ENCODE assay signal across 10 mouse cellular contexts in the genomic region with DNA sequence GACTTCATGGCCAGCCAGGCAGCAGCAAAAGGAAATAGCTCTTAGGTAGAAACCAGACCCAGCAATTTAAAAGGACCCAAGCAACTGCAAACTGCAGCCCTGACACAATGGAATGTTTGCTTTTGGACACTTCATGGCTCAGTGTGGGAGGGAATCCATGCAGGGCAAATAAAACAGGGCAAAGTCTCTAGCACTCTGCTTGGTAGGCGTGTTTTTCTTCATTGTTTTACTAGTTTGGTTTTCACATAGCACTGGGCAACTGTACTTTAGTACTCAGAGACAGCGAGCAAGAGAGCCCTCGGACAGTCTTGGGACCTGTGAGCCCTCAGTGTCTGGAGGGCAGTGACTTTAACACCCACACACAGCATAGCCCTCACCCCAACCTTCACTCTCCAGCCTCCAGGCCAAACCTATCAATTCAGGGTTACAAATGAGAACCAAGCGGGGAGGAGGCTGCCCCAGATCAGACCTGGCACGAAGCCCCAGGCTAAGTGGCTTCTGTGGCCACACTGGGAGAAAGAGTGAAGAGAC. TPM values are rescaled to one million over a fixed set of nuclear protein-coding genes. Genes with fewer than 3 reads are reported as not detected.
DNase-seq lines count a peak whose midpoint lies in the region; ATAC-seq and TF ChIP-seq lines count a peak whose summit lies in the region.
"Had no signal": no experiment of that assay in that cellular context is flagged by ENCODE, and none has a peak within 500 bp of the region (broad histone marks: within the 10 kb centered on the region; RNA-seq: fewer than 3 reads in every experiment).

No protein-coding gene starts in this region.

- ATAC-seq in hindbrain, embryonic 11.5 days (ENCODE audit: low FRiP score): no peak
- ATAC-seq in limb, embryonic 12.5 days (ENCODE audit: insufficient number of reproducible peaks, insufficient read depth, low FRiP score, low TSS enrichment, low read depth): 0 out of 2 replicates have a peak, but pooled peaks have one; percentile 40
- no peak for ATAC-seq in midbrain, embryonic 14.5 days (ENCODE audit: low FRiP score, low TSS enrichment)

- TF ChIP-seq POLR2A in heart, adult 2 months (IDR thresholded peaks at IDR 0.05; ENCODE audit: insufficient read depth, low read depth, low read length): no peak

- intact Hi-C loops in heart, adult 2 months (cut with DNase I): loop anchor here (10.0 kb wide), 1 partner anchor 663 kb away; a partner anchor contains a TSS

- peaks cover 12% of the 10 kb centered on the region for H3K36me3 ChIP-seq in heart, embryonic 10.5 days
- H3K36me3 ChIP-seq in heart, adult 2 months (ENCODE audit: control insufficient read depth, insufficient read depth, low read length): peaks cover 6% of the 10 kb centered on the region
- H3K36me3 ChIP-seq in hindbrain, embryonic 11.5 days (ENCODE audit: control insufficient read depth, insufficient read depth, low read length): no peaks in the 10 kb centered on the region
- H3K36me3 ChIP-seq in limb, embryonic 12.5 days: peaks cover 13% of the 10 kb centered on the region
- H3K36me3 ChIP-seq in midbrain, embryonic 14.5 days (ENCODE audit: control insufficient read depth, insufficient read depth, low read length): no peaks in the 10 kb centered on the region

- H3K9me3 ChIP-seq in heart, embryonic 10.5 days: no peaks in the 10 kb centered on the region
- no peaks in the 10 kb centered on the region for H3K9me3 ChIP-seq in hindbrain, embryonic 11.5 days (ENCODE audit: control insufficient read depth, low read length)
- no peaks in the 10 kb centered on the region for H3K9me3 ChIP-seq in limb, embryonic 12.5 days
- H3K9me3 ChIP-seq in midbrain, embryonic 14.5 days (ENCODE audit: control insufficient read depth, low read length): no peaks in the 10 kb centered on the region

- DNase-seq in heart, embryonic 10.5 days (ENCODE audit: low spot score): no peak
- no peak for DNase-seq in heart, adult 2 months
- DNase-seq in hindbrain, embryonic 11.5 days (ENCODE audit: low spot score): no peak
- no peak for DNase-seq in midbrain, embryonic 14.5 days
- no peak for DNase-seq in left cerebral cortex, adult 8-10 months (ENCODE audit: low spot score in 2 of 2)
- DNase-seq in thymus, postnatal 4 days: no peak
- DNase-seq in right cerebral cortex, adult 2 months (ENCODE audit: low spot score in 2 of 2): no peak

- peaks cover 63% of the 10 kb centered on the region for H3K4me1 ChIP-seq in heart, embryonic 10.5 days
- peaks cover 36% of the 10 kb centered on the region for H3K4me1 ChIP-seq in heart, adult 2 months (ENCODE audit: control insufficient read depth, insufficient read depth, low read length)
- peaks cover 14% of the 10 kb centered on the region for H3K4me1 ChIP-seq in hindbrain, embryonic 11.5 days (replicated peaks; ENCODE audit: control insufficient read depth, insufficient read depth, low read length)
- peaks cover 61% of the 10 kb centered on the region for H3K4me1 ChIP-seq in limb, embryonic 12.5 days (replicated peaks)
- H3K4me1 ChIP-seq in midbrain, embryonic 14.5 days (ENCODE audit: control insufficient read depth, insufficient read depth, low read length): peaks cover 25% of the 10 kb centered on the region

- H3K4me2 ChIP-seq in hindbrain, embryonic 11.5 days (replicated peaks; ENCODE audit: low read depth, low read length): no peak overlapping the region
- peak overlapping the region; percentile 27 for H3K4me2 ChIP-seq in limb, embryonic 12.5 days
- no peak overlapping the region for H3K4me2 ChIP-seq in midbrain, embryonic 14.5 days (ENCODE audit: low read length)

- no peak overlapping the region for H3K9ac ChIP-seq in heart, adult 2 months (ENCODE audit: low read depth, low read length)
- H3K9ac ChIP-seq in hindbrain, embryonic 11.5 days (ENCODE audit: low read depth, low read length): no peak overlapping the region
- H3K9ac ChIP-seq in limb, embryonic 12.5 days (replicated peaks): no peak overlapping the region
- H3K9ac ChIP-seq in midbrain, embryonic 14.5 days (replicated peaks; ENCODE audit: low read length): no peak overlapping the region

- H3K4me3 ChIP-seq in heart, embryonic 10.5 days: no peak overlapping the region
- H3K4me3 ChIP-seq in heart, adult 2 months: no peak overlapping the region
- no peak overlapping the region for H3K4me3 ChIP-seq in hindbrain, embryonic 11.5 days (ENCODE audit: low read depth, low read length)
- no peak overlapping the region for H3K4me3 ChIP-seq in limb, embryonic 12.5 days (replicated peaks)
- H3K4me3 ChIP-seq in midbrain, embryonic 14.5 days (replicated peaks; ENCODE audit: low read depth, low read length): no peak overlapping the region
- H3K4me3 ChIP-seq: myocyte had no signal

- peak overlapping the region; percentile 43; the same call in 1 of the 2 replicates for H3K27ac ChIP-seq in heart, embryonic 10.5 days
- no peak overlapping the region for H3K27ac ChIP-seq in heart, adult 2 months
- H3K27ac ChIP-seq in hindbrain, embryonic 11.5 days (ENCODE audit: low read depth, low read length): peak overlapping the region; percentile 36; the same call in 1 of the 2 replicates
- peak overlapping the region; percentile 89 for H3K27ac ChIP-seq in limb, embryonic 12.5 days
- H3K27ac ChIP-seq in midbrain, embryonic 14.5 days (replicated peaks; ENCODE audit: low read depth, low read length): peak overlapping the region; percentile 34; the same call in 1 of the 2 replicates

- 73% methylated on average over 5 of the region's 5 CpGs for WGBS in heart, embryonic 10.5 days
- WGBS in heart, adult 2 months: 33% methylated on average over 5 of the region's 5 CpGs
- WGBS in hindbrain, embryonic 11.5 days: 63% methylated on average over 5 of the region's 5 CpGs
- 52% methylated on average over 5 of the region's 5 CpGs for WGBS in limb, embryonic 12.5 days
- WGBS in midbrain, embryonic 14.5 days: 74% methylated on average over 5 of the region's 5 CpGs

- peaks cover 6% of the 10 kb centered on the region for H3K79me2 ChIP-seq in heart, adult 2 months (replicated peaks; ENCODE audit: control insufficient read depth, insufficient read depth, low read length)

- no peak for TF ChIP-seq CTCF in heart, adult 2 months (IDR thresholded peaks at IDR 0.05)

- H3K27me3 ChIP-seq in heart, embryonic 10.5 days (ENCODE audit: insufficient read depth, poor library complexity, severe bottlenecking): no peaks in the 10 kb centered on the region
- H3K27me3 ChIP-seq in heart, adult 2 months (ENCODE audit: control insufficient read depth, insufficient read depth, low read length): no peaks in the 10 kb centered on the region
- H3K27me3 ChIP-seq in hindbrain, embryonic 11.5 days (ENCODE audit: control insufficient read depth, insufficient read depth, low read length): no peaks in the 10 kb centered on the region
- no peaks in the 10 kb centered on the region for H3K27me3 ChIP-seq in limb, embryonic 12.5 days
- H3K27me3 ChIP-seq in midbrain, embryonic 14.5 days (ENCODE audit: control insufficient read depth, insufficient read depth, low read length): no peaks in the 10 kb centered on the region

- no peak for TF ChIP-seq EP300 in heart, adult 2 months (IDR thresholded peaks at IDR 0.05; ENCODE audit: insufficient read depth, low read depth, low read length)

RNA-seq across cellular contexts. Expression of a gene that starts 8.0 kb away (rescaled TPM):
- 36.6 and 39.0 TPM in 2 replicates for polyA plus RNA-seq in heart, embryonic 10.5 days (2016; fragmentation: Nextera tagmentation; extraction: Ambion mirVana)
- 100 to 1,000 TPM in 1 of 2 experiments, 10 to 100 TPM in 1; 90.0 to 106 TPM for total RNA-seq in heart, adult 2 months (2021)
- polyA plus RNA-seq in heart, adult 2 months (2012; rRNA removed): 32.1 and 33.1 TPM in 2 replicates
- 35.5 and 35.7 TPM in 2 replicates for polyA plus RNA-seq in hindbrain, embryonic 11.5 days (2014; fragmentation: Nextera tagmentation; extraction: Ambion mirVana)
- 34.2 and 34.5 TPM in 2 replicates for polyA plus RNA-seq in limb, embryonic 12.5 days (2016; fragmentation: Nextera tagmentation; extraction: Ambion mirVana)
- 17.1 and 38.5 TPM in 2 replicates for polyA plus RNA-seq in midbrain, embryonic 14.5 days (2014; fragmentation: Nextera tagmentation; extraction: Ambion mirVana)
- total RNA-seq in left cerebral cortex, adult 8-10 months (2022): 10 to 100 TPM; 48.3 to 62.8 (median 49.9) TPM

RNA-seq across cellular contexts. Expression of a gene that starts 16.1 kb away (rescaled TPM):
- 16.3 and 21.8 TPM in 2 replicates for polyA plus RNA-seq in heart, embryonic 10.5 days (2016; fragmentation: Nextera tagmentation; extraction: Ambion mirVana)
- total RNA-seq in heart, adult 2 months (2021): 10 to 100 TPM in 1 of 2 experiments, 1 to 10 TPM in 1; 9.0 to 11.3 TPM
- 7.6 and 11.9 TPM in 2 replicates for polyA plus RNA-seq in heart, adult 2 months (2012; rRNA removed)
- polyA plus RNA-seq in hindbrain, embryonic 11.5 days (2014; fragmentation: Nextera tagmentation; extraction: Ambion mirVana): 21.9 and 24.8 TPM in 2 replicates
- polyA plus RNA-seq in limb, embryonic 12.5 days (2016; fragmentation: Nextera tagmentation; extraction: Ambion mirVana): 31.2 and 32.0 TPM in 2 replicates
- 28.6 and 31.9 TPM in 2 replicates for polyA plus RNA-seq in midbrain, embryonic 14.5 days (2014; fragmentation: Nextera tagmentation; extraction: Ambion mirVana)
- 10 to 100 TPM; 25.8 to 31.5 (median 27.5) TPM for total RNA-seq in left cerebral cortex, adult 8-10 months (2022)

RNA-seq across cellular contexts. Expression of a gene that starts 43.5 kb away (rescaled TPM):
- polyA plus RNA-seq in heart, embryonic 10.5 days (2016; fragmentation: Nextera tagmentation; extraction: Ambion mirVana): 0.05 TPM in 1 of 2 replicates, not detected in the other
- not detected for total RNA-seq in heart, adult 2 months (2021)
- polyA plus RNA-seq in heart, adult 2 months (2012; rRNA removed): 0.16 and 0.20 TPM in 2 replicates
- 0.17 and 0.19 TPM in 2 replicates for polyA plus RNA-seq in hindbrain, embryonic 11.5 days (2014; fragmentation: Nextera tagmentation; extraction: Ambion mirVana)
- polyA plus RNA-seq in limb, embryonic 12.5 days (2016; fragmentation: Nextera tagmentation; extraction: Ambion mirVana): 0.28 TPM in 1 of 2 replicates, not detected in the other
- 0.24 TPM in 1 of 2 replicates, not detected in the other for polyA plus RNA-seq in midbrain, embryonic 14.5 days (2014; fragmentation: Nextera tagmentation; extraction: Ambion mirVana)
- under 1 TPM; 0.24 to 0.30 (median 0.29) TPM for total RNA-seq in left cerebral cortex, adult 8-10 months (2022)
- total RNA-seq: common myeloid progenitor, adult 5-6 weeks had no signal
- polyA plus RNA-seq: myocyte had no signal

RNA-seq across cellular contexts. Expression of a gene that starts 53.4 kb away (rescaled TPM):
- 41.9 and 53.4 TPM in 2 replicates for polyA plus RNA-seq in heart, embryonic 10.5 days (2016; fragmentation: Nextera tagmentation; extraction: Ambion mirVana)
- total RNA-seq in heart, adult 2 months (2021): 10 to 100 TPM; 13.9 to 14.9 TPM
- polyA plus RNA-seq in heart, adult 2 months (2012; rRNA removed): 21.2 and 24.5 TPM in 2 replicates
- polyA plus RNA-seq in hindbrain, embryonic 11.5 days (2014; fragmentation: Nextera tagmentation; extraction: Ambion mirVana): 50.8 and 51.7 TPM in 2 replicates
- polyA plus RNA-seq in limb, embryonic 12.5 days (2016; fragmentation: Nextera tagmentation; extraction: Ambion mirVana): 87.1 and 87.7 TPM in 2 replicates
- polyA plus RNA-seq in midbrain, embryonic 14.5 days (2014; fragmentation: Nextera tagmentation; extraction: Ambion mirVana): 38.4 and 43.3 TPM in 2 replicates
- 10 to 100 TPM; 37.3 to 59.5 (median 44.3) TPM for total RNA-seq in left cerebral cortex, adult 8-10 months (2022)
